Mouse (Mus musculus) kidney, adult 8-10 months (tissue): ENCODE results near the gene Mospd1.
A peak's percentile ranks its signal among the peaks of the same experiment; 100 is the strongest.

Experiments used
- DNase-seq, 2 experiments: peaks; one replicate each; pipeline ENCODE4 v3.0.0; 2022

Gene Mospd1

GRCm38 (mm10) chrX:53370366-53370740, at the start of gene Mospd1:
Gene Mospd1, minus strand, starts transcription at chrX:53370502.
- peak; percentile 88 to 90 for DNase-seq

- DNase-seq = no peak
Measured at GRCm38 (mm10) chrX:53386362-53386761, 16.1 kb upstream of the Mospd1 start.

GRCm38 (mm10) chrX:53383122-53383521, 12.8 kb upstream of the Mospd1 start:
- no peak for DNase-seq

- DNase-seq = peak; percentile 3 to 31
Measured at GRCm38 (mm10) chrX:53369534-53370365, 552 bp downstream of the Mospd1 start.

- DNase-seq = no peak
Measured at GRCm38 (mm10) chrX:53364668-53365383, 5.5 kb downstream of the Mospd1 start.

GRCm38 (mm10) chrX:53348374-53348773, 21.9 kb downstream of the Mospd1 start:
- no peak for DNase-seq

GRCm38 (mm10) chrX:53341531-53341930, 28.8 kb downstream of the Mospd1 start:
- DNase-seq = peak; percentile 16 to 62

- no peak for DNase-seq
Measured at GRCm38 (mm10) chrX:53337355-53337754, 32.9 kb downstream of the Mospd1 start.

GRCm38 (mm10) chrX:53330396-53330795, 39.9 kb downstream of the Mospd1 start:
- no peak for DNase-seq

GRCm38 (mm10) chrX:53321111-53321510, 49.2 kb downstream of the Mospd1 start:
- DNase-seq = no peak

GRCm38 (mm10) chrX:53320564-53320963, 49.7 kb downstream of the Mospd1 start:
- no peak for DNase-seq
